Mouse (Mus musculus) heart, adult 2 months (tissue): Measurements from ENCODE around the gene Hoxb4. TPM values are rescaled to one million over a fixed set of nuclear protein-coding genes. Genes with fewer than 3 reads are reported as not detected.

Experiments used
- DNase-seq, 2 experiments: peaks; one replicate each; pipeline ENCODE4 v3.0.0; 2021
- H3K27ac ChIP-seq: fragments of 200-600 bp; 2 replicates; pipeline ENCODE4 v1.8.1; 2022
- H3K27me3 ChIP-seq: fragments of 200-500 bp; 2 replicates; pipeline ENCODE4 v1.6.1; 2012; ENCODE audit warnings: mild to moderate bottlenecking, low read length, inconsistent platforms, mixed read lengths; ENCODE audit not compliant: control insufficient read depth, insufficient read depth
- H3K36me3 ChIP-seq: fragments of 200-500 bp; 2 replicates; pipeline ENCODE4 v1.6.1; 2012; ENCODE audit warnings: low read length, inconsistent platforms; ENCODE audit not compliant: control insufficient read depth, insufficient read depth
- H3K4me1 ChIP-seq: fragments of 200-500 bp; 2 replicates; pipeline ENCODE4 v1.6.1; 2011; ENCODE audit warnings: low read length; ENCODE audit not compliant: control insufficient read depth, insufficient read depth
- H3K4me3 ChIP-seq: fragments of 200-600 bp; 2 replicates; pipeline ENCODE4 v1.8.1; 2022
- H3K79me2 ChIP-seq: fragments of 200-500 bp; replicated peaks from 2 replicates; pipeline ENCODE4 v1.6.1; 2012; ENCODE audit warnings: mild to moderate bottlenecking, inconsistent platforms, low read length, moderate library complexity, mixed read lengths; ENCODE audit not compliant: control insufficient read depth, insufficient read depth
- H3K9ac ChIP-seq: fragments of 200-500 bp; 2 replicates; pipeline ENCODE4 v1.6.1; 2012; ENCODE audit warnings: low read depth, mild to moderate bottlenecking, control low read depth, inconsistent platforms, low read length, mixed read lengths
- CTCF ChIP-seq: fragments of 200-600 bp; IDR thresholded peaks from 2 replicates; pipeline ENCODE4 v1.8.1; 2022; ENCODE audit warnings: antibody characterized with exemption, mild to moderate bottlenecking, moderate library complexity
- EP300 ChIP-seq: fragments of 200-500 bp; IDR thresholded peaks from 2 replicates; pipeline ENCODE4 v1.6.1; 2011; ENCODE audit warnings: low read depth, low read length, control low read depth; ENCODE audit not compliant: insufficient read depth
- POLR2A ChIP-seq: fragments of 200-500 bp; IDR thresholded peaks from 2 replicates; pipeline ENCODE4 v1.6.1; 2011; ENCODE audit warnings: mild to moderate bottlenecking, low read depth, low read length, control low read depth; ENCODE audit not compliant: insufficient read depth
- WGBS: fragments of 180-500 bp; shearing (Covaris S2); methylation state at CpG from one replicate; pipeline ENCODE4 v1.1.7; 2018; 5-methylcytosine and 5-hydroxymethylcytosine counted together
- intact Hi-C: fragments of 180-260 bp; cut with DNase I; formaldehyde crosslinking; loops from one replicate; pipeline ENCODE4 v1.15.1; 2025
- polyA plus RNA-seq: library from polyadenylated mRNA; depleted of rRNA; stranded (reverse); fragments of >200 nt; gene quantifications from 2 replicates; pipeline ENCODE4 v1.2.3, GENCODE M21; 2012
- total RNA-seq, 2 experiments: library from RNA; stranded (reverse); gene quantifications; 2 replicates each; pipeline ENCODE4 v1.2.3; 2021

Hoxb4 gene
- total and polyA plus RNA-seq, 3 experiments = 0.63 to 1.1 (median 0.75) TPM

- Histone ChIP-seq H3K4me1 (0 out of 2 replicates have a peak, but pooled peaks cover 1% of the 10 kb centered on the region), H3K27me3 (peaks cover 41% of the 10 kb centered on the region), H3K79me2 (no peaks in the 10 kb centered on the region), H3K36me3 (no peaks in the 10 kb centered on the region), H3K9ac (no peak overlapping the region), H3K27ac (no peak overlapping the region), H3K4me3 (no peak overlapping the region)
- intact Hi-C loops = loop anchor here (1.0 to 10.0 kb wide), 7 partner anchors 15 to 583 kb away; partner anchors contain the start of gene Igf2bp1
- no peak for TF ChIP-seq EP300
- no peak for TF ChIP-seq POLR2A
- TF ChIP-seq CTCF = no peak
- 5% methylated on average over 31 of the region's 31 CpGs for WGBS
- DNase-seq = no peak
Measured at GRCm38 (mm10) chr11:96279421-96280233, 38.4 kb upstream of the Hoxb4 start.

DNA sequence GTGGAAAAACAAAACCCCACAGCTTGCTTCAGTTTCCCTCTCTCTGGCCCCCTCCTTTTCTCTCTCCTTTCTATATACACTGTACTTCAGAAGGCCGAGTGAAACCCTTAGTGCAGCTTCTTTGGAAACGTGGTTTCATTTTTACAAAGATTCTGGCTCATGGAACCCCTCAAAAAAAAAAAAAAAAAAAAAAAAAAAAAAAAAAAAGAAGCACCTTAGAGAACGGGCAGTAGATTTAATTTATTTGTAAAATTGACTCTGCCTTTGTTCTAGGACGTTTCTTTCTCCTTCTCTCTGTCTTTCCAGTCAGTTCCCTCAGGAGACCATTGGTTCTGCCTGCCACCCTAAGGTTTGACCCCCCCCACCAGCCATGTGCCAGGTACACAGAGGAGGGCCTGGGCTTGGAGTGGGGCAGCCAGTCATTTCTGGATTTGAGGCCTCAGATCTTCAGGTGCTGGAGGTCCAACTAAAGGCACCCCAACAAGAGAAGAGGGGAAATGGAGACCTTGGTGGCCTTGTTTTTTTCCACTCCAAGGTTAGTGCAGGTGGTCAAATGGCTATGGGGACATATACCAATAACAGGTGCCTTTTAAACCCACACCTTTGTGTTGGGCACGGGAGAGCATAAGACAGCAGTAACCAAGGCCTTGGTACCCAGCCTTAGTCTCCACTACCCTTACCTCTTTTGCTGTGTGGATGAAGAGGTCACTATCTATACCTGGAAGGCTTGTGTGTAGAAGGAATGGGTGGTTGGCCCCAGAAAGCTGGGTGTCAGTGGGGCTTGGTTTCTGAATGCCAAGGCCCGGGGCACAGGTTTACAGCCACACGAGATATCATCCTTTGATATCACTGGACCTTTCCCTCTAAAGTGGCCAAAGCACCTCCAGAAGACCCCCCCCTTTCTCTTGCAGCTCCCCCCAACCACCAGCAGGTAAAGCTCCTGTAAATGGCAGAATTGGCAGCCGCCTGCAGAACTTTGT is 37.4 kb upstream of the Hoxb4 start:
- Histone ChIP-seq H3K4me3 (no peak overlapping the region), H3K27ac (no peak overlapping the region), H3K36me3 (no peaks in the 10 kb centered on the region), H3K9ac (no peak overlapping the region), H3K27me3 (peaks cover 44% of the 10 kb centered on the region), H3K79me2 (no peaks in the 10 kb centered on the region), H3K4me1 (peaks cover 1% of the 10 kb centered on the region; the same call in 1 of the 2 replicates)
- WGBS = 18% methylated on average over 8 of the region's 8 CpGs
- TF ChIP-seq CTCF = no peak
- TF ChIP-seq EP300 = no peak
- TF ChIP-seq POLR2A = no peak
- DNase-seq = no peak
- intact Hi-C loops = loop anchor here (1.0 to 10.0 kb wide), 3 partner anchors 256 to 444 kb away; partner anchors contain the start of gene Igf2bp1

DNA sequence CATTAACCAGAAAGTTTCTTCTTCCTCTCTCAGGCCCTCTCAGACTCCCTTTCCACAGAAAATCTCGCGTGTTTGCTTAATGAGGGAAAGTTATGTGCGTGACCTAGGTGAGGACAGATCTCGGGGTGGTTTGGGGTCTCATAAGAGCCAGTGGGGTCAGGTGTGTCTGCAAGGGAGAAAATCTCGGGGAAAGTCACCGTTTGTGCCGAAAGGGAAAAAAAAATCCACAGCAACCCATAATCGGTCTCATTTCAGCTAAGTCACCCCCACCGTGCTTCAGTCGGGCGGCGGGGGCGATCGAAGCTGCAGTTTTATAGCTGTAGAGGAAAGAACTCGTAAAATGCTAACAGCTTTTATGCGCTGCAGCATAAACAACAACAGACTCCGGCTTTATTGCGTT is 36.7 kb upstream of the Hoxb4 start:
- peaks cover 47% of the 10 kb centered on the region for H3K27me3 ChIP-seq
- no peaks in the 10 kb centered on the region for H3K79me2 ChIP-seq

DNA sequence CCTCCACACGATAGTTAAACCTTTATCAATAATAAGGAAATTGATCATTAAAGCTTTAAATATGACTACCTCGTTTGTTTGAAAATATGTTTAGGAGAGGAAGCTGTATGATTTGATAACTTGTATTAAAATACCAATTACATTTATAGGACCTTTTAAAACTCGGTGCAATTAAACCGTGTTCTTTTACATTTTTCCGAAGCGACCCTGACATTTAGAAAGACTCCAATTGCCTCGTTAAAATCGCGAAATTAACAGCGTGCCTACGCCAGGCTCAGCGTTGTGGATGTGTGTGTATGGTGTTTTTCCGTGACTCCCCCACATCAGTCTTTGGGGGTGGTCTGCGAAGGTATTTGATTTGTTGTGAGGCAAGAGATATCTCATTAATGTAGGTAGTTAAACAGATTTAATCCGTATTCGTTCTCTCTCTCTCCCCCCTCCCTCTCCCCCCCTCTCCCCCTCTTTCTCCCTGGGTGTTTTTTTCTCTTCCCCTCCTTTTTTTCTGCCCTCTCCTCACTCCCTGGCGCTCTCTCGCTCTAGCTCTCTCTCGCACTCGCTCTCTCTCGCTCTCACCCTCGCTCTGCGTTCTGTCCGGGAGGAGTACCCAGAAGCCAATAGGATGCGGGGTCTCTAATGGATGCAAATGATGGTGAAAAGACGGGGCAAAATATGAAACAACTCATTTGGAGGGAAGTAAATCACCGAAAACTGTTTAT is 36.1 kb upstream of the Hoxb4 start, which contains the start of gene Hoxb8:
Hoxb8 (plus strand) TSS at position 51 of the 716 bp plus-strand sequence.
- H3K27me3 ChIP-seq = peaks cover 52% of the 10 kb centered on the region
- TF ChIP-seq POLR2A (no peak), EP300 (no peak), CTCF (no peak)
- no peaks in the 10 kb centered on the region for H3K79me2 ChIP-seq
- intact Hi-C loops = loop anchor here (10.0 kb wide), 2 partner anchors 277 to 443 kb away; partner anchors contain the start of gene Igf2bp1
- no peaks in the 10 kb centered on the region for H3K36me3 ChIP-seq
- DNase-seq = no peak
- H3K27ac ChIP-seq = no peak within 1 kb of the TSS
- no peak within 1 kb of the TSS for H3K4me3 ChIP-seq
- 7% methylated on average over 27 of the region's 27 CpGs for WGBS
- peaks cover 1% of the 10 kb centered on the region; the same call in 1 of the 2 replicates for H3K4me1 ChIP-seq
- no peak within 1 kb of the TSS for H3K9ac ChIP-seq

More for the DNA sequence above, 36.7 kb upstream of the Hoxb4 start:
- H3K4me1 ChIP-seq = peaks cover 1% of the 10 kb centered on the region; the same call in 1 of the 2 replicates
- WGBS = 12% methylated on average over 18 of the region's 18 CpGs
- TF ChIP-seq POLR2A (no peak), EP300 (no peak), CTCF (no peak)
- no peak overlapping the region for H3K4me3 ChIP-seq
- no peak overlapping the region for H3K27ac ChIP-seq
- H3K9ac ChIP-seq = no peak overlapping the region
- H3K36me3 ChIP-seq = no peaks in the 10 kb centered on the region
- intact Hi-C loops = loop anchor here (10.0 kb wide), 2 partner anchors 277 to 443 kb away; partner anchors contain the start of gene Igf2bp1
- no peak for DNase-seq
